8 mouse cellular contexts compared by ENCODE assay signal in the genomic region with DNA sequence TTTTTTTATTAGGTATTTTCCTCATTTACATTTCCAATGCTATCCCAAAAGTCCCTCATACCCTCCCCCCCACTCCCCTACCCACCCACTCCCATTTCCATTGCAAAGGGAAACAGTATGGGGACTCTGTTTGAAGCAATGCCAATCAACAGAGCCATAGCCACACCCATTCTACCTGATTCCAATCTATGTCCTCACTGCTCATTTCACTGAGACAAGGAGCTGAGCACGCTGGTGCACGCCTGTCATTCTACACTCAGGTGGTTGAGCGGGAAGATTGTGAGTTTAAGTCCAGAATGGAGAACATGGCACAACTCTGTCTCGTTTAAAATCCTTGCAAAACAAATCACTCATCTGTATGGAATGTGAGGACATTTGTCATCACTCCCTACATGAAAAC. TPM values are rescaled to one million over a fixed set of nuclear protein-coding genes. Genes with fewer than 3 reads are reported as not detected.
DNase-seq lines count a peak whose midpoint lies in the region; ATAC-seq and TF ChIP-seq lines count a peak whose summit lies in the region.

No protein-coding gene starts in this region.

- H3K27me3 ChIP-seq in lung, embryonic 14.5 days (ENCODE audit: insufficient read depth, low read length) = no peaks in the 10 kb centered on the region
- H3K27me3 ChIP-seq in intestine, embryonic 15.5 days (replicated peaks) = no peaks in the 10 kb centered on the region
- no peaks in the 10 kb centered on the region for H3K27me3 ChIP-seq in midbrain, embryonic 15.5 days (replicated peaks)

- no peak for DNase-seq in lung, embryonic 14.5 days
- no peak for DNase-seq in lung, postnatal 14 days
- DNase-seq in ZHBTc4 (ENCODE audit: low read depth, low spot score) = peak; percentile 76
- DNase-seq in embryo, embryonic 9.5 days (ENCODE audit: extremely low spot score) = no peak
- no peak for DNase-seq in spleen, postnatal 14 days (ENCODE audit: low spot score in 2 of 2)
- no peak for DNase-seq in layer of hippocampus, adult 8-10 months (ENCODE audit: low spot score in 2 of 2)

- H3K27ac ChIP-seq in lung, embryonic 14.5 days (ENCODE audit: low read depth) = no peak overlapping the region
- H3K27ac ChIP-seq in intestine, embryonic 15.5 days = peak overlapping the region; percentile 92; the same call in 1 of the 2 replicates
- no peak overlapping the region for H3K27ac ChIP-seq in midbrain, embryonic 15.5 days

- H3K4me2 ChIP-seq in lung, embryonic 14.5 days = peak overlapping the region; percentile 94
- H3K4me2 ChIP-seq in intestine, embryonic 15.5 days (replicated peaks) = peak overlapping the region; percentile 90
- H3K4me2 ChIP-seq in midbrain, embryonic 15.5 days = peak overlapping the region; percentile 92; the same call in 1 of the 2 replicates

- no peak for ATAC-seq in lung, embryonic 14.5 days (ENCODE audit: insufficient read depth)
- peak; percentile 52 for ATAC-seq in intestine, embryonic 15.5 days
- ATAC-seq in midbrain, embryonic 15.5 days (replicated peaks) = no peak

- no peaks in the 10 kb centered on the region for H3K4me1 ChIP-seq in lung, embryonic 14.5 days (ENCODE audit: insufficient read depth)
- H3K4me1 ChIP-seq in intestine, embryonic 15.5 days (replicated peaks) = 0 out of 2 replicates have a peak, but pooled peaks cover 11% of the 10 kb centered on the region
- peaks cover 15% of the 10 kb centered on the region for H3K4me1 ChIP-seq in midbrain, embryonic 15.5 days

- 42% methylated on average over 4 of the region's 4 CpGs for WGBS in lung, embryonic 14.5 days
- WGBS in intestine, embryonic 15.5 days = 49% methylated on average over 4 of the region's 4 CpGs
- 65% methylated on average over 4 of the region's 4 CpGs for WGBS in midbrain, embryonic 15.5 days

- H3K9ac ChIP-seq in lung, embryonic 14.5 days = peak overlapping the region; percentile 67; the same call in 1 of the 2 replicates
- no peak overlapping the region for H3K9ac ChIP-seq in intestine, embryonic 15.5 days
- no peak overlapping the region for H3K9ac ChIP-seq in midbrain, embryonic 15.5 days

- peak overlapping the region; percentile 70 for H3K4me3 ChIP-seq in lung, embryonic 14.5 days (ENCODE audit: low read depth, low read length)
- H3K4me3 ChIP-seq in intestine, embryonic 15.5 days (replicated peaks) = peak overlapping the region; percentile 45; the same call in 1 of the 2 replicates
- no peak overlapping the region for H3K4me3 ChIP-seq in midbrain, embryonic 15.5 days

- TF ChIP-seq CTCF in lung, embryonic 14.5 days (IDR thresholded peaks at IDR 0.05; ENCODE audit: low read depth) = no peak

- H3K36me3 ChIP-seq in lung, embryonic 14.5 days (ENCODE audit: insufficient read depth) = peaks cover 27% of the 10 kb centered on the region
- H3K36me3 ChIP-seq in intestine, embryonic 15.5 days = peaks cover 10% of the 10 kb centered on the region; the same call in 1 of the 2 replicates
- H3K36me3 ChIP-seq in midbrain, embryonic 15.5 days (replicated peaks) = 0 out of 2 replicates have a peak, but pooled peaks cover 4% of the 10 kb centered on the region

- no peaks in the 10 kb centered on the region for H3K9me3 ChIP-seq in lung, embryonic 14.5 days (ENCODE audit: low read depth, low read length)
- H3K9me3 ChIP-seq in intestine, embryonic 15.5 days = no peaks in the 10 kb centered on the region
- H3K9me3 ChIP-seq in midbrain, embryonic 15.5 days = no peaks in the 10 kb centered on the region

RNA-seq across cellular contexts. Expression of a gene that starts 0.8 kb away (rescaled TPM):
- polyA plus RNA-seq in lung, embryonic 14.5 days (2014; fragmentation: Nextera tagmentation; extraction: Ambion mirVana) = 18.3 and 19.9 TPM in 2 replicates
- 19.0 and 19.7 TPM in 2 replicates for polyA plus RNA-seq in intestine, embryonic 15.5 days (2015; fragmentation: Nextera tagmentation; extraction: Ambion mirVana)
- polyA plus RNA-seq in midbrain, embryonic 15.5 days (2015; fragmentation: Nextera tagmentation; extraction: Ambion mirVana) = 21.8 and 21.9 TPM in 2 replicates
- total RNA-seq in layer of hippocampus, adult 8-10 months (2022) = 1 to 10 TPM; 7.8 to 9.7 (median 9.1) TPM

RNA-seq across cellular contexts. Expression of a gene that starts 11.1 kb away (rescaled TPM):
- polyA plus RNA-seq in lung, embryonic 14.5 days (2014; fragmentation: Nextera tagmentation; extraction: Ambion mirVana) = 44.2 and 47.5 TPM in 2 replicates
- 48.5 and 52.5 TPM in 2 replicates for polyA plus RNA-seq in intestine, embryonic 15.5 days (2015; fragmentation: Nextera tagmentation; extraction: Ambion mirVana)
- polyA plus RNA-seq in midbrain, embryonic 15.5 days (2015; fragmentation: Nextera tagmentation; extraction: Ambion mirVana) = 22.3 and 23.4 TPM in 2 replicates
- 1 to 10 TPM; 5.0 to 6.3 (median 5.2) TPM for total RNA-seq in layer of hippocampus, adult 8-10 months (2022)

RNA-seq across cellular contexts. Expression of a gene that starts 11.2 kb away (rescaled TPM):
- polyA plus RNA-seq in lung, embryonic 14.5 days (2014; fragmentation: Nextera tagmentation; extraction: Ambion mirVana) = 52.6 and 61.6 TPM in 2 replicates
- polyA plus RNA-seq in intestine, embryonic 15.5 days (2015; fragmentation: Nextera tagmentation; extraction: Ambion mirVana) = 34.7 and 38.0 TPM in 2 replicates
- 35.4 and 37.2 TPM in 2 replicates for polyA plus RNA-seq in midbrain, embryonic 15.5 days (2015; fragmentation: Nextera tagmentation; extraction: Ambion mirVana)
- 10 to 100 TPM; 15.3 to 19.9 (median 17.2) TPM for total RNA-seq in layer of hippocampus, adult 8-10 months (2022)

RNA-seq across cellular contexts. Expression of a gene that starts 56.5 kb away (rescaled TPM):
- 8.3 and 9.5 TPM in 2 replicates for polyA plus RNA-seq in lung, embryonic 14.5 days (2014; fragmentation: Nextera tagmentation; extraction: Ambion mirVana)
- 23.0 and 27.2 TPM in 2 replicates for polyA plus RNA-seq in intestine, embryonic 15.5 days (2015; fragmentation: Nextera tagmentation; extraction: Ambion mirVana)
- 40.5 and 41.4 TPM in 2 replicates for polyA plus RNA-seq in midbrain, embryonic 15.5 days (2015; fragmentation: Nextera tagmentation; extraction: Ambion mirVana)
- 10 to 100 TPM in 3 of 4 experiments, 1 to 10 TPM in 1; 9.1 to 15.8 (median 12.7) TPM for total RNA-seq in layer of hippocampus, adult 8-10 months (2022)
